Mouse (Mus musculus) gastrocnemius, adult 2 months (tissue): ENCODE results near the gene Ncan. TPM values are rescaled to one million over a fixed set of nuclear protein-coding genes. Genes with fewer than 3 reads are reported as not detected.

Experiments
- DNase-seq: peaks from one replicate; pipeline ENCODE4 v3.0.0; 2022
- H3K27ac ChIP-seq: fragments of 200-600 bp; 2 replicates; pipeline ENCODE4 v1.8.1; 2022; ENCODE audit warnings: mild to moderate bottlenecking
- H3K4me3 ChIP-seq: fragments of 200-600 bp; 2 replicates; pipeline ENCODE4 v1.8.1; 2022; ENCODE audit warnings: mild to moderate bottlenecking, moderate library complexity
- CTCF ChIP-seq: fragments of 200-600 bp; IDR thresholded peaks from 2 replicates; pipeline ENCODE4 v1.8.1; 2022; ENCODE audit warnings: antibody characterized with exemption, mild to moderate bottlenecking, moderate library complexity
- intact Hi-C: fragments of 180-260 bp; cut with DNase I; formaldehyde crosslinking; loops from one replicate; pipeline ENCODE4 v1.15.1; 2025
- long read RNA-seq, 2 experiments: library from polyadenylated mRNA; stranded (forward); transcript quantifications; one replicate each; pipeline ENCODE4 v2.0.0; 2021
- total RNA-seq, 2 experiments: library from RNA; stranded (reverse); gene quantifications; 2 replicates each; pipeline ENCODE4 v1.2.3; 2021

The Ncan gene
- not detected for total RNA-seq
- long read RNA-seq, experiment 1: 0 reads
- long read RNA-seq, experiment 2: 0 reads

GRCm38 (mm10) chr8:70120667-70121066, at the start of gene Ncan:
TSS of gene Ncan (minus strand) at chr8:70120873.
- DNase-seq: peak; percentile 54
- no peak within 1 kb of the TSS for H3K4me3 ChIP-seq
- H3K27ac ChIP-seq: no peak within 1 kb of the TSS
- no peak for TF ChIP-seq CTCF
- intact Hi-C loops: no loop called here

GRCm38 (mm10) chr8:70170116-70170515, 49.4 kb upstream of the Ncan start:
- H3K27ac ChIP-seq: no peak overlapping the region
- no peak for DNase-seq
- TF ChIP-seq CTCF: no peak
- intact Hi-C loops: loop anchor here (5.0 kb wide), 1 partner anchor 248 kb away; no protein-coding TSS in a partner anchor
- no peak overlapping the region for H3K4me3 ChIP-seq

DNA sequence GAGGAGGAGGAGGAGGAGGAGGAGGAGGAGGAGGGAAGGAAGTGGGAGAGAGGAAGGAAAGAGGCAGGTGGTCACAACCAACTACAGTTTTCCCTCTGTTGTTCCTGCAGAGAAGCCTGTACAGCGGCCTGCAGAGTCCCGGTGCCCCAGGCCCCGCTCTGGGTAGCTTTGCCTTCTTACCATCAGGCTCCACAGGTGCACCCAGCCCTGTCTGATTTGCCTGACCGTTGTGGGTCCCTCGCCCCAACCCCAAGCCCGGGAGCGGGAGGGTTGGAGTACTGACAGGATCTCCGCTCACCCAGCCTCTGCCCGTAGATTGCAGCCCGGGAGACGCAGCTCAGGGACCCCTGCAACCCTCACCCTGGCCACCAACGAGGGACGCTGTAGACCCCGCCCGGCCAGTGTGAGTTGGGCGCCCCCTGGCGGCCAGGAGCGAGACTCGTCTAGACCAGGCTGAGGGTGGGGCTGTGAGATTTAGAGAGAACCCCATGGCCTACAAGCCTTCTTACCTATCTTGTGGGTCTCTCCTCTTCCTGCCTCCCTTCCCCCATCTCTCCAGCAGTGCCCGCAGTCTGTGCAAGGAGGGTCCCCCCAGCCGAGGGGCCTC, 45.9 kb upstream of the Ncan start:
- intact Hi-C loops: loop anchor here (1.0 to 5.0 kb wide), 2 partner anchors 62 to 79 kb away; no protein-coding TSS in a partner anchor
- H3K27ac ChIP-seq: no peak overlapping the region
- peak; percentile 93 for TF ChIP-seq CTCF
- H3K4me3 ChIP-seq: peak overlapping the region; percentile 41
- peak; percentile 78 for DNase-seq

DNA sequence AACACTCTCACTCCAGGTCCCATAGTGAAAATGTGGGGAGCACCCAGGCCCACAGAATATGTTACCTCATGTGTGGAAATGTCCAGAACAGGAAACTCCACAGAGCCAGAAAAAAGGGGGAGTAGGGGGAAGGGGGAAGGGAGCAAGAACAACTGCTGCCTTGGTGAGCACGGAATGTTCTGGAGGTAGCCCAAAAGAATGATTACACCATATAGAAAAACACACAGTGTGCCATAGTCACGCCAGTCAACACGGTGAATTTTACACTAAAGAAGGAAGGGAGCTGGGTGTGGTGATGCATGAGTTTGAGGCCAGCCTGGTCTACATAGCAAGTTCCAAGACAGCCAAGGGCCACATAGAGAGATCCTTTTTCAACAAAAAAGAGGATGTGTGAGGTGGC, 42.6 kb upstream of the Ncan start:
- Histone ChIP-seq H3K4me3 (no peak overlapping the region), H3K27ac (no peak overlapping the region)
- intact Hi-C loops: no loop called here
- no peak for TF ChIP-seq CTCF
- DNase-seq: no peak

GRCm38 (mm10) chr8:70160015-70160414, 39.3 kb upstream of the Ncan start:
- Histone ChIP-seq H3K4me3 (no peak overlapping the region), H3K27ac (no peak overlapping the region)
- intact Hi-C loops: no loop called here
- no peak for TF ChIP-seq CTCF
- DNase-seq: no peak

DNA sequence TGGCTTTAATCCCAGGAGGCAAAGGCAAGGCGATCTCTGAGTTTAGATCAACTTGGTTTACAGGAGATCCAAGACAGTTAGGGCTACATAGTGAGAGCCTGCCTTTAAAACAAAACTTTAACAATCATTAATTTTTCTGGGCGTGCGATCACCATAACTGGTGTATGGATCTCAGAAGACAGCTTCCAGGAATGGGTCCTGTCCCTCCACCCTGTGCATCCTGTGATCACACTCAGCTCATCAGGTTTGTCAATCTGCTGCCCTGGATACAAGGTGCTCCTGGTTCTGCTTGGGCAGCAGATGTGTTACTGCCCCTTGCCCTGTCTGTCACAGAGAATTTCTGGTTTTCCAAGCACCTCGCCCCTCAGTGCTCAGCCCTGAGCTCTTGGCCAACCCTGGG, 38.5 kb upstream of the Ncan start:
- no peak for DNase-seq
- intact Hi-C loops: no loop called here
- H3K4me3 ChIP-seq: no peak overlapping the region
- TF ChIP-seq CTCF: no peak
- H3K27ac ChIP-seq: no peak overlapping the region

GRCm38 (mm10) chr8:70158069-70158853, 37.6 kb upstream of the Ncan start:
- peak; percentile 78 for DNase-seq
- intact Hi-C loops: no loop called here
- no peak for TF ChIP-seq CTCF
- Histone ChIP-seq H3K27ac (peak overlapping the region; percentile 20; the same call in 1 of the 2 replicates), H3K4me3 (peak overlapping the region; percentile 78)

- TF ChIP-seq CTCF: no peak
- intact Hi-C loops: no loop called here
- no peak for DNase-seq
These were observed 36.6 kb upstream of the Ncan start for GRCm38 (mm10) chr8:70157240-70157800.

DNA sequence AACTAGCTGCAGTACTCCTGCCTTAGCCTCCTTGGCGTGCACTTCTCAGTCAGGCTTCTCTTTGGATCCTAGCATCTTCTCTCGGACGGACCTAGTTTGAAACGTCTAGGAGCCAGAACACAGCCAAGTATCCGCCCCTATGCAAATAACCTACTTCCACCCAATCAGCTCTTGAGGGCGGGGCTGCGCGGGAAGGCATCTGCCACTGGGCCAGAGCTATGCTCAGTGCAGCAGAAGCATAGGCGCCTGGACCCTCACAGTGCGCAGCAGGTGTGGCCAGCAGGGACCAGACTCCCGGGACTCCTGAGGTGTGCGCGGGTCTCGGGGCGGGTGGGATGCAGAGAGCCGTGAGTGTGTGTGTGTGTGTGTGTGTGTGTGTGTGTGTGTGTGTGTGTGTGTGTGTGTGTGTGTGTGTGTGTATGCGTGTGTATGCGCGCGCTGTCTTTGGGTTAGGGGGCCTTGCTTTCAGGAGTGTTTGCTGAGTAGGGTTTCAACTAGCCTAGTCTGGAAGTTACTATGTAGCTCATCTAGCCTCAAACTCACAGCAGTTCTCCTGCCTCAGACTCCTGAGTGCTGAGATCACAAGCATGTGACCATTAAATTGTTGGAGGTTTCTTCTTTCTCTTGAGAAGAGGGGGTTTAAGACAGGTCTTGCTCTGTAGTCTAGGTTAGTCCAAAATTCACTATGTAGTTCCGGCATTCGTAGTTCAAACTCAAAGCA, 32.0 kb upstream of the Ncan start:
- peak; percentile 71 for DNase-seq
- Histone ChIP-seq H3K27ac (no peak overlapping the region), H3K4me3 (no peak overlapping the region)
- TF ChIP-seq CTCF: no peak
- intact Hi-C loops: no loop called here

More at GRCm38 (mm10) chr8:70157240-70157800, 36.6 kb upstream of the Ncan start:
- no peak overlapping the region for H3K4me3 ChIP-seq
- no peak overlapping the region for H3K27ac ChIP-seq

DNA sequence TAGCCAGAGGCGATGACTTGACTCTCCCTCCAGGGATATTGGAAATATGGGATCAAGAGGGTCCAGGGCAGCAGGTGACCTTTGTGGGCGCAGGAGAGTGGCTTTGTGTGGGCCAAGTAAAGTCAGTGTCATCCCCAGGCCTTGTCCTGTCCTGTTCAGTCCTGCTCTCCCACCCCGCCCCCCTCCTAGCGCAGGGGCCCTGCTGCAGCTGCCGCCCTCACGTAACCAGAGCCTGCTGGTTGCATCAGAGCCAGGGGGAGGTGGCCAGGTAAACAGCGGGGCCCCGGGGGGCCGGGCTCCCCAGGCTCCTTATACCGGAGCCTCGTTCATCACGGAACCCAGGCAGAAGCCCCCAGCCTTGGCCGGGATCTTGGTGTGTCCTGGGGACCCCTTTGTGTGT, 29.5 kb upstream of the Ncan start:
- Histone ChIP-seq H3K4me3 (no peak overlapping the region), H3K27ac (peak overlapping the region; percentile 10; the same call in 1 of the 2 replicates)
- peak; percentile 67 for DNase-seq
- no peak for TF ChIP-seq CTCF
- intact Hi-C loops: no loop called here

DNA sequence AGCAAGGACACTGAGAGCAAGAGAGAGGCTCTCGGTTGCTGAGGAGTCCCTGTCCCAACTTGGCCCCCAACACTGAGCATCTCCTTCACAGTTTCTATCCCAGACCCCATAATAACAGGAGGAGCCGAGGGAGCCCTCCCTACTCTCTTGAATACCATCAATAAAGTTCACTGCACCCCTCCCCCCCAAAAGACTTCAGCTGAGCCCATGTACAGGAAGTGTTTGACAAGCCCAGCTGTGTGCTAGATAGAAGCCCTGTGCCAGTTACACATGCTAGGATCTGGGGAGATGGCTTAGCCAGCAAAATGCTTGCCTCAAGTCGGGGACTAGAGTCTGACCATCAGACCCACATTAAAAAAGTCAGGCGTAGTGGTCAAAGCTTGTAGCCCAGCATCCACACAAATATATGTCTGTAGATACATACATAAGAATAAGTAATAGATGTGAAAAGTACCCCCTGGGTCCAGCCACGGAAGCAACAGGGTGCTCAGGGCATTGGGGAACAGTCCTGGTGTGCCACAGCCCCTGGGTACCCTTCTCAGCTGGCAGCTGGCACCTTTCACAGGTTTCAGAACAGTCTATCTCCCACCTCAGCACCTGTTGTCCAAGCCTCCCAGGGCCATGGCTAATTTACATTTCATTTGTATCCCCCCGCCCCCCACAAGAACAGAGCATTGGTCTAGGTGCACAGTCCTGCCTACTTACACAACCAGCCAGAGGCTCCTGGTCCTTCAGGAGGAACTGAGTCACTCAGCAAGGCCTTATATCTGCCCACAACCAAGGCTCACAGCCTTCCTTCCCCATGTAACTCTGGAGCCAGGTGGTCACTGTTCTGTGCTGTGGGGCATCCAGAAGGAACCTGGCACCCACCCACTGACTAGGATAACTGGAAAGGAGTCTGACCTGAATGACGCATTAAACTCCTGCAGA, 27.3 kb upstream of the Ncan start:
- no peak for DNase-seq
- no peak overlapping the region for H3K4me3 ChIP-seq
- intact Hi-C loops: no loop called here
- no peak overlapping the region for H3K27ac ChIP-seq
- TF ChIP-seq CTCF: no peak
